Mouse (Mus musculus): Measurements from ENCODE around the gene Rhod.

- TF ChIP-seq CTCF (IDR thresholded peaks at IDR 0.05 in 2 of 3, conservative IDR thresholded peaks at IDR 0.05 in 1 of 3; ENCODE audit: control insufficient read depth in 1 of 3, insufficient read depth in 1 of 3, low read depth in 2 of 3, low read length in 3 of 3, poor library complexity in 1 of 3, severe bottlenecking in 1 of 3), result no peak
- TF ChIP-seq POLR2A (IDR thresholded peaks at IDR 0.05; ENCODE audit: control insufficient read depth in 1 of 2, insufficient read depth in 1 of 2, low read depth in 1 of 2, low read length in 2 of 2, poor library complexity in 1 of 2), result no peak
- TF ChIP-seq ELF1 (IDR thresholded peaks at IDR 0.05; ENCODE audit: low read depth, low read length), result no peak
- no peak for TF ChIP-seq E2F4 (IDR thresholded peaks at IDR 0.05; ENCODE audit: borderline replicate concordance, low read depth, low read length)
- no peak for TF ChIP-seq ZC3H11A (IDR thresholded peaks at IDR 0.05; ENCODE audit: low read depth, low read length)
- no peak for TF ChIP-seq USF1 (IDR thresholded peaks at IDR 0.05; ENCODE audit: low read depth, low read length)
- no peak for TF ChIP-seq GABPA (IDR thresholded peaks at IDR 0.05; ENCODE audit: low read depth, low read length)
- no peak for TF ChIP-seq TAL1 (IDR thresholded peaks at IDR 0.05; ENCODE audit: low read length)
- TF ChIP-seq MAFK (IDR thresholded peaks at IDR 0.05; ENCODE audit: borderline replicate concordance, low read depth, low read length), result no peak
- no peak for TF ChIP-seq CHD1 (IDR thresholded peaks at IDR 0.05; ENCODE audit: low read depth, low read length)
- TF ChIP-seq RCOR1 (IDR thresholded peaks at IDR 0.05; ENCODE audit: low read depth, low read length), result no peak
- TF ChIP-seq MAX (IDR thresholded peaks at IDR 0.05; ENCODE audit: low read length), result no peak
- TF ChIP-seq MAZ (IDR thresholded peaks at IDR 0.05; ENCODE audit: low read depth, low read length), result no peak
Observed at GRCm38 (mm10) chr19:4422581-4422980, 16.7 kb downstream of the Rhod start.

Data from MEL (cell line).